Mouse (Mus musculus) A20 (cell line): ENCODE measurements around the gene Gm20767.
"Not testable (repeated sequence)": the region's sequence is repeated elsewhere in the genome, so short reads cannot be mapped to it uniquely, and the experiment has no call there.

Experiments
- DNase-seq: peaks from one replicate; pipeline ENCODE4 v3.0.0-alpha.2; 2011; ENCODE audit warnings: low read depth, low spot score

The Gm20767 gene

GRCm38 (mm10) chr13:120139946-120140345 is at the start of gene Gm20767:
Gene Gm20767, plus strand, starts transcription at chr13:120140246.
- not testable (repeated sequence) for DNase-seq

GRCm38 (mm10) chr13:120092950-120093349 is 47.1 kb upstream of the Gm20767 start:
- not testable (repeated sequence) for DNase-seq

GRCm38 (mm10) chr13:120096241-120096937 is 43.7 kb upstream of the Gm20767 start:
- peak; percentile 46 for DNase-seq

GRCm38 (mm10) chr13:120096938-120097256 is 43.1 kb upstream of the Gm20767 start:
- DNase-seq, result not testable (repeated sequence)

DNA sequence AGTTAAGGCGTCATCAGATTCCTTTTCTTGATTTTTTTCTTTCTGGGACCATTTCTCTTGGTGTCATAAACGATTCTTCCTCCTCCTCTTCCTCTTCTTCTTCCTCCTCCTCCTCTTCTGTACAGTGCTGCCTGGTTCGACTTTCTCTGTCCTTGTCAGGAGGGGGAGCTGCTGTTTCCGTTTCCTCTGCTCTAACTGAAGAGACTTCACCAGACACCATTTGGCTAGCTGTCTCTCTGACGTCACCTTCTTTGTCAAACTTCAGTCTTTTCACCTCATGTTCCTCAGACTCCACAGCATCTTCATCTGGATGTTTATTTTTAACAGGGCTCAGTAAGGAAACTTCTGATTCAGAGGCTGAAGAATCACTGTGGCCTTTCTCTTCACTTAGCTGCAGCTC is 40.7 kb upstream of the Gm20767 start:
- not testable (repeated sequence) for DNase-seq

DNA sequence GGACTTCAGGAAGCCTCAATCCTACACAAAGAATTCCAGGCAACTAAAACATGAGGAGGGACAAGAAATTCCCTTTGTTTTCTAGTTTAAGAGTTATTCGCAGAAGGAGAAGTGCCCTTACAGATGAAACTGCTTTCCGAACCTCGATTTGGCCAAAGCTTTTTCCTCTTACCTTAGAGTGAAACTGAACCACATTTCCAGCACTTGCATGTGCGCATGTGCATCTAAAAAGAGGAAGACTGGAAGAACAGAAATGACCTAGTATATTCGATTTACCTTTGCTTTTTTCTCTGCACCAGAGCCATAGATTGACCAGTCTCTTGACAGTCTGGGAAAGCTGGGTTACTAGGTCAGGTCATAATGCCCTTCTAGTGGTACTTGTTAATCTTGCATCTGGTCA is 33.5 kb upstream of the Gm20767 start:
- DNase-seq, result not testable (repeated sequence)

GRCm38 (mm10) chr13:120107000-120107399 is 33.0 kb upstream of the Gm20767 start:
- DNase-seq, result not testable (repeated sequence)

DNA sequence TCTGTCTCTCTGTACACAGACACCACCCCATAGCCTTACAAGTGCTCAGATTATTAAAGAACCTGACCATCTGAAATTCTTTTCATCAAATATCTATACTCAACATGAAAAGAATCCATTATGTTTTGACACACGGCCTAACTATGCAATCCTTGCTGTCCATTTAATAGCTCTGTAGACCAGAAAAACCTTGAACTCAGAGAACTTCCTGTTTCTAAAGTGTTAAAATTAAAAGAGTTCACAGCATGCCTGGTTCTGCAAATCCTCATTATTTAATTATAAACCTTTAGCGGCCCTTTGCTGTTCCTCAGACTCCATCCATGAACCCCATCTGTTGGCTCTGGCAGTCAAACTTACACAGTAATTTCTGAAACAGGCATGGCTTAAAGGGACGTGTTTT is 2.3 kb downstream of the Gm20767 start:
- DNase-seq, result not testable (repeated sequence)

DNA sequence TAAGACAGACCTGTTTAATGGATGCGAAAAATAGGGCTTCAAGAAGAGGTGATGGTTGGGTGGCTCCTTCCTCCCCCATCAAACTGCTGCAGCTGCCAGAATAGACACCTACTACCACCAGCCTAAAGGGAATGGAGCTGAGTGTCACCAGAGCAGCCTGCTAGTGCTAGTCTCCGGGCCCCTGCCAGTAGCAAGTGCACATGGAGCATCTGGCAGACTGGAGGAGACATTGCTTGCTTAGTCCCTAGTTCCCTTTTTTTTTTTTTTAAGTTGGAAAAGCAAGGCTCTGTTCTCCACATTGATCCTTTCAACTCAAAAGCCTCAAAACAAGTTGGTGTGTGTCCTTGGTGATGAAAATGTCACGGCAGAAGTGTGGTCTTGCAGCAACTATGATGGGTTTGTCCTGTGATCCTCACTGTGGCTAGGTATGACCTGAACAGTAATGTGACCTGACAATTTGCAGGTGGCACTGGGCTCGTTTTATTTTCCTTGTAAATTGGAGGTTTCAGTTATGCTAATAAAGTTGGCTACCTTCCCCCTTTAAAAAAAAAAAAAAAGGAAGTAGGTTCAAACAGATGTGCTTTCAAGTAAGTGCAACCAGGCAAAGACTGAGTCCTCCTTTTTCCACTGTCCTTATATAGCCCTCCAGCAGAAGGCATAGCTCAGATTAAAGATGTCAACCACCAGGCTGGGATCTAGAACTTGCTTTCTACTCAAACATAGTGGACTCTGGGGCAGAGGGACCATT is 9.8 kb downstream of the Gm20767 start:
- not testable (repeated sequence) for DNase-seq

DNA sequence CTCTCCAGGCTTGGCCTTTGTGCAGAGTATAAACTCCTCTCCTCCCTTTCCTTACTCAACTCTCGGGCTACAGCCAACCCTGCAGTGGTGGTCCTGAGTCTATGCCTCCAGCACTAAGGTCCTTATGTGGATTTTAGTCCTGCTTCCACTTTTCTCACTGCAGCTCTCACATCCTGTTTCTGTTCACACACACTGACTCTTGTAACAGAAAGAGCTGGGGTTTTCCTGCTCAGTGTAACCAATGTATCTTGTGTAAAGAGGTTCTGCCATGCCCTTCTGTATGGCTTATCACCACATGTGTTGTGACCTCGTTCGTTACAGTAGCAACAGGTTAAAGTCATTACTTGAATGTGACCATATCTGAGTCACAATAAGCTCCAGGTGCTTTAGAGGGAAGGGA is 10.5 kb downstream of the Gm20767 start:
- peak; percentile 75 for DNase-seq

DNA sequence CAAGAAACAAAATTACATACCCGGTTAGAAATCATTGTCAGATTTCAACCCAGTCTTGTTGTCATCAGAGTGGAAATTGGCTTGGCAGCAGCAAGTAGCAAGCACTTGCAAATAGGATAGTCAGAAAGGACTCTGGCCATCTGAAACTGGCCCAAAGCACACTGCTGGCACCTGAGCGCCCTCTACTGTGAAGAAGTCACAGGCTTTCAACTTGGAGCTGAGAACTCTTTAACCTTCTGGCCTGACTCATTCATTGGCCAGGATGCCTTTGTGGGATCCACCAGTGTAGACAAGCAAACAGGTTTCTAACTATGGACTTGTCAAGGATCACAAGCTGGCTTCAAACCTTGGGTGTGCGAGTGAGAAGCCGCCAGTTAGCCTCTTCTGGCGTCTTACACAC is 28.3 kb downstream of the Gm20767 start:
- DNase-seq, result peak; percentile 33

DNA sequence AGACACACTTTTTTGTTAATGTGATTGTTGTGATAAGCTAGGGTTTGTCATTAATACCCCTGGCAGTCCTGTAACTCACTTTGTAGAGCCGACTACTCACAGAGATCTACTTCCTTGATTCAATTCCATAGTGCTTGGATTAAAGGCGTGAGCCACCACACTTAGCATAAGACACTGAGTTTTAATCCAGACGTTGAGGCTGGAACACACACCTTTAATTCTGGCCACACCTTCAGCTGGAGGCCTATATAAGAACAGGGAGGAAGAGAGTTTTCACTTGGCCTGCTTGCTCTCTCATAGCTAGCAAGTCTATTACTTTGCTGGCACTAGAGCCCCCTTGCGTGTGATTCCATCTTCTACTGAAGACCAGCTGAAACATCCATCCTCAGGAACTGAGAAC is 32.1 kb downstream of the Gm20767 start, which contains the start of gene Gm21818:
TSS of gene Gm21818 (plus strand) at position 301 of the 400 bp plus-strand sequence.
- not testable (repeated sequence) for DNase-seq

DNA sequence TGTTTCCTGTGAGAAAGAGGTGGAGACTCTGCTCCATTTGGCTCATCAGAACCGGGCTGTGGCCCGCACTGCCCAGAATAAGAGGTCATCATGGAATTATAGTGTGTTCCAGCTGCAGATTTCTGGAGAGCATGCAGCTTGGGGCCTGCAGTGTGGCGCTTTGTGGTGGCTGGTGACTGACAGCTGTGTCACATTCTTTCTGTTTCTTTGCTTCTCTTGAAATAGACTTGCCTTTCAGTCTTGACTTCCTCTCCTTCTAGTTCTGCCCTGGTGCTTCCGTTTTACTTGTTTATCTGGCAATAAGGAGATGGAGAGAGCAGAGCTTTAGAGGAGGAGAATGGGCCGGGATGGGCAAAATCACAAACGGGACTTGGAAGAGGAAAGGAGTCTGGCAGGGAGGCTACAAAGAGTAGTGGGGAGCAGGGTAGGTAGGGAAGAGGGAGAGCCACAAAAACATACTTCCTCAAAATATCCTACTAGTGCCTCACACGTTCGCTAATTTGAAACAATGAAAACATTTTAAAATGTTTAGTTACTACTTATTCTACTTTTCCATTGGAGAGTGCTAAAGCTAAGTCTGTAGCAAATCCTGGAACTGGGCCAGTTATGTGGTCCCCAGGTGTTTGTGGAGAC is 56.3 kb downstream of the Gm20767 start:
- peak; percentile 63 for DNase-seq
